Mouse (Mus musculus) kidney, postnatal 25 days (tissue): ENCODE data around the gene Gm19684.
A peak's percentile ranks its signal among the peaks of the same experiment; 100 is the strongest.
"Not testable (repeated sequence)": the region's sequence is repeated elsewhere in the genome, so short reads cannot be mapped to it uniquely, and the experiment has no call there.

Source experiments
- DNase-seq, 2 experiments: peaks; one replicate each; pipeline ENCODE4 v3.0.0; 2021; ENCODE audit warnings: mixed read lengths in 2 of 2

Gene Gm19684

DNA sequence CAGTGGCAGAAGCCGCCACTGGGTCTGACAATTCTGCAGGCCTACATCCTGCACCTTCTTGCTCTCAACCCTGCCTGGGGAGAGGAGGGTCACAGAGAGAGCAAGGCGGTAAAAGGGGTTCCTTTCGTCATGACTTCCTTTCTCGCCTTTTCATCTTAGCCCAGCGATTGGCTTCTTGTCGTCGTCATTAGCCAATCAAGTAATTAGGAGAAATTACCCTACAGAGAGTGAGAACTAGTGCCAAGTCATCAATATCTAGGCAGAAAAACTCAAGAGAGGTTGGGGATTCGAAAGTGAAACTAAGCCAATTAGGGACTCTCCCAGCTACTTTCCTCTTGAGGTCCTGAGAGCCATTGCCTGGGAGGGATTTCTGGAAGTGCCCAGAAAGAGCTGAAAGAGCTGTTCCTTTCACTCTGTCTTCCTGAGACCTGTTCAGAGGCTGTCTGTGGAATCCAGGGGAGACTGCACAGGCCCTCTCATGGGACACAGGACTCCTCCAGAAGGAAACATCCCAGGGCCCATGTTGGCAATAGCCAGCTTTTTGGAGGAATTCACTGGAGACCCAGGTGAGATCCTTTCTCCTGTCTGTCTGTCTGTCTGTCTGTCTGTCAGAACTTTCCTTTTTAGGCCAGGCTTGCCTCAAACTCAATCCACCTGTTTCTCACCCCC is at the start of gene Gm19684:
TSS of gene Gm19684 (plus strand) at position 327 of the 669 bp plus-strand sequence.
- peak; percentile 45 to 72 for DNase-seq

- not testable (repeated sequence) for DNase-seq
These were observed 39.6 kb upstream of the Gm19684 start for GRCm38 (mm10) chr17:36081901-36082300.

- not testable (repeated sequence) for DNase-seq
These were observed 38.8 kb upstream of the Gm19684 start for GRCm38 (mm10) chr17:36082519-36083232.

DNA sequence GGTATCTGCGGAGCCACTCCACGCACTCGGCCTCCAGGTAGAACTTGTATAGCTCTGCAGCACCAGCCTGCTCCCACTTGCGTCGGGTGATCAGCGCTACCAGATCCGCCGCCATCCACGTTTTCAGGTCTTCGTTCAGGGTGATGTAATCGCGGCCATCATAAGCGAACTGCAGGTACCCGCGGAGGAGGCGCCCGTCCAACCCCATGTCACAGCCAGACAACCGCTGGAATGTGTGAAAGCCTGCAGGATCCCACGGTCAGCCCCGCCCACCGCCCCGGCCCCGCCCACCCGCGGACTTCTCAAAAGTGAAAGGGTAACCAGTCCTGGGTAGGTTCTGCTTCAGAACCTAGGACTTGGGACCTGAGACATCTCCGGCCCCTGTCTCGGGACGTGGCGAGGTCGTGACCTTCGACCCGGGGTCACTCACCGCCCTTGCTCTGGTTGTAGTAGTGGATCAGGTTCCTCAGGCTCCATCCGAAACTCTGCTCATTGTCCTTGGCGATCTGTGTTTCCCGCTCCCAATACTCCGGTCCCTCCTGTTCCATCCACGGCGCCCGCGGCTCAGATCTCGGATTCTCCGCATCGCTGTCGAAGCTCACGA is 38.1 kb upstream of the Gm19684 start:
- peak; percentile 60 to 84 for DNase-seq

GRCm38 (mm10) chr17:36083870-36084451 is 37.5 kb upstream of the Gm19684 start:
- DNase-seq, result peak in 1 of 2 experiments; percentile 47

DNA sequence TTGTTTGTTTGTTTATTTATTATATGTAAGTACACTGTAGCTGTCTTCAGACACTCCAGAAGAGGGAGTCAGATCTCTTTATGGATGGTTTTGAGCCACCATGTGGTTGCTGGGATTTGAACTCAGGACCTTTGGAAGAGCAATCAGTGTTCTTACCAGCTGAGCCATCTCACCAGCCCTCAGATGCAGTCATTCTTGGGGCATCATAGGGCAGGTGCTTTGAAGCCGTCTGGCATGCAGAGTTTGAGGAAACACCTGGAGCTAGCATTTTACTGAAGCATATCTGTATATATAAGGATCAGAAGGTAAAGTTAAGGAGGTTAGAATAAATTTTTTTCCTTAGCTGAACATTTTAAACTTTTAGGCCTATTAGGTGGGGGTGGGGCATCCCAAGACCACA is 35.5 kb upstream of the Gm19684 start:
- not testable (repeated sequence) for DNase-seq

DNA sequence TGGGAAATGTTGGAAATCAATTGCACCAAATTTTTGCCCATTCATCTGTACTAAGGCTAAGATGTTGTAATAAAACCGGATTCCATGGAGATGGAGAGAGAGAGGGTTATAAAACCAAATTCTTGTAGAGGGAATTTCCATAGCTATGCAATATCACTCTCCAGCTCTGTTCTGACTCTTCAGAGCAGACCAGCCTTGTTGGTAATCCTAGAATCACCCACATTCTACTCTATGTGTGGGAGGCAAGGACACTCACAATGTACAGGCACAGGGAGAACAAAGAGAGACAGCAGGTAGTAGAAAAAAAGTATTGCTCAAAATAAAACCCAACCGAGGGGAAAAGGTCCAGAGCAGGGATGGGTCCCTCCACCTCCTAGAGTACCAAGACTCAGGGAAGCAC is 29.5 kb upstream of the Gm19684 start:
- not testable (repeated sequence) for DNase-seq

- DNase-seq, result not testable (repeated sequence)
These were observed 29.0 kb upstream of the Gm19684 start for GRCm38 (mm10) chr17:36092520-36092919.

DNA sequence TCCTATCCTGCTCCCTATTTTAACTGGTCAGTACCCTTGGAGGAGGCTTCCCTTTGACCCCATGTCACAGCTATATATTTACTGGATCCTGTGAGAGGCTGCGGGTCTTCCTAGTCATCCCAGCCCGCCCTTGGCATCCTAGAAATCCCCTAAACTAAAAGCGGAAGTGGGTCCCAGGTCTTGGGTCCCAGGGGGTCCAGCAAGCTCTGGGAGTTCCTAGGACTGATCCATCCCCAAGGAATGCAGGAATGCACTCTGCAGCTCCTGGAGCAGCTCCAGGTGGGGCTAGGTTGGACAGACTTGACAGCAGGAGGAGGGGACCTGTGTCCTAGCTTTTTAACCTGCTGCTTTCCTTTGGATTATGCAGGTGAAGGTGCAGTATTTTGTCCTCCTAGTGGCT is 27.5 kb upstream of the Gm19684 start:
- no peak for DNase-seq

GRCm38 (mm10) chr17:36099603-36100002 is 21.9 kb upstream of the Gm19684 start:
- not testable (repeated sequence) for DNase-seq

- DNase-seq, result peak; percentile 59 to 69
These were observed 19.4 kb upstream of the Gm19684 start for GRCm38 (mm10) chr17:36102091-36102490.

DNA sequence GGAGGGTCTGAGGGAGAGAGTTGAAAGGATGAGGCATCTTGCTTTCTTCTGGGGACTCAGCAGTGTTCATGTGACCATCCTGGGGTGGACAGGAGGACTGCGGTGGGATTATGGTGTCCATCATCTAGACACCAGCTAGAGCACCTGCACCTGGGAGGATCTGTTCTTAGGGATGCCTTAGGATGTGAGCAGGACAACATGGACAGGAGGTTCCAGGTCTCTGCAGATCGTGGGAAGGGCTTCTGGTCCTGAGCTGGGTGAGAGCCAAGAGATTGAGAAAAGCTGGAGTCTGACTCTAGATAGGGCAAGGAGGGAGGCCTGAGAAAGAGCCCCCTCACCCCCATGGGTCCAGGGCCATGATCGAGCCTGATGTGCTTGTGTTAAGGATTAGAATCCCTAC is 11.3 kb upstream of the Gm19684 start:
- not testable (repeated sequence) for DNase-seq

DNA sequence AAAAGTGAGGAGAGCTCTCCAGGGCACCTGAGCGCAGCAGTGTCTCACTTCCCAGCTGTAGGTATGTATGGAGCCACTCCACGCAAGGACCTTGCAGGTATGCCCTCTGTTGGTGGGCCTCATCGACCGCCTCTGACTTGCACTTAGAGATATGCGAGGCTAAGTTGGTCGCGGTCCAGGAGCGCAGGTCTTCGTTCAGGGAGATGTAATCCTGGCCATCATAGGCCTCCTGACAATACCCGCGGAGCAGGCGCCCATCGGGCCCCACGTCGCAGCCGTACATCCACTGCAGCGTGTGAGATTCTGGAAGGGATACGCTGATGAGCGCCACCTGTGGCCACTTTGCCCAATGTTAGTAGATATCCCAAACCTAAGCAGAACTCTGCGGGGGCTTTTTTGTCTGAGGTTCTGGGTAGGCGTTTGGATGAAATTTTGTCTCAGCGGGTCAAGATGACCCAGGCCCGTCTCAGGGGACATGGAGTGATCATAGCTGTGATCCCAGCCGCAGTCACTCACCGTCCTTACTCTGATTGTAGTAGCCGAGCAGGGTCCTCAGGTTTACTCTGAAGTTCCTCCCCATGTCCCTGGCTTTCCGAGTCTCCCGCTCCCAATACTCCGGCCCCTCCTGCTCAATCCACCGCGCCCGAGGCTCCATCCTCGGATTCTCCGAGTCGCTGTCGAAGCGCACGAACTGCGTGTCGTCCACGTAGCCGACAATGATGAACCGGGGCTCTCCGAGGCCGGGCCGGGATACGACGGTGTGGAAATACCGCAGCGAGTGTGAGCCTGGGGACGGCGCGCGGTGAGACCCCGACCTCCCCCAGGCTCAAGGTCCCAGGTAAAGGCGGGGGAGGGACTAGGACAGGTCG is 10.6 kb upstream of the Gm19684 start:
- DNase-seq, result peak; percentile 18 to 38

- DNase-seq, result peak; percentile 24 to 45
These were observed 10.0 kb upstream of the Gm19684 start for GRCm38 (mm10) chr17:36111510-36111868.

DNA sequence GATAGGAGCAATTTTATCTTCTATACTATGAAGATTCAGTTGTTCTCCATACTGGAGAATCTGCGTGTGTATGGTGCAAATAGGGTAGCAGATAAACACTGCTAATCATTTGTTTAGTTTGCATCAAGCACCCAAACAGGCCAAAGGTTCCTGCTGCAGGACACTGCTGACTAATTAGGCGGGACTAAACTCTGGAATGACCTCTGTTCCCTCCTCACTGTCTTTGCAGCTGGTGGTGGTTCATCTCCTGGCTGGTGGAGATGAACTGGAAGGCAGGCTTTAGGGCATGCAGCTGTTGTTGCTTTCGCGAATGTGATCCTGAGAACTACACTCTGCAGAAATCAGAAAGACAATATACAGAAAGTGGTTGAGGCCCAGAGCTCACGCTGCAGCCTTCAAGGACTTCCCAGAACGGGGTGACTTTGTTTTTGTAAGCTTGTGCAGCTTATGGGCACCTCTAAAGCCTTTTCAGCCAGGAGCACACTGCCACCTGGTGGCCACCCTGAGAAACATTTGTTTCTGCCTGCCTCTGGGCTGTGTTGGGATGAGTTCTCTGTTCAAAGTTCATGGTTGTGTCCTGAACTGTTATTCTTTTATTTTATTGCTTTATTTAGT is 7.4 kb upstream of the Gm19684 start:
- DNase-seq, result peak; percentile 34 to 47

GRCm38 (mm10) chr17:36116545-36116944 is 4.9 kb upstream of the Gm19684 start:
- DNase-seq, result not testable (repeated sequence)

DNA sequence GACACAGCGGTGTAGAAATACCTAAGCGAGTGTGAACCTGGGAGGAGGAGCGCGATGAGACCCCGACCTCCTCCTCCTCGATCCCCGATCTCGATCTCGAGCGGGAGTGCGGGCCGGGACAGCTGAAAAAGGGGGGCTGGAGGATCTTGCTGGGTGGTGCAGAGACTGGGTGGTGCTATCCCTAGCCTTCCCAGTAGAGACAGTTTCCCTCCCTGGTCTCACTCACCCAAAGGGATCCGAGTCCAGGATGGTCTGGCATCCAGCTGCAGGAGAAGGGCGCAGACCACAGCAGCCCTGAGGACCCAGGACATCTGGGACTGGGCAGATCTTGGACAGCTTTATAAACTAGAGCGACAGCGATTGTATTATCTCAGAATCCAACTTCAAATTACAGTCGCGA is 639 bp upstream of the Gm19684 start:
- not testable (repeated sequence) for DNase-seq

DNA sequence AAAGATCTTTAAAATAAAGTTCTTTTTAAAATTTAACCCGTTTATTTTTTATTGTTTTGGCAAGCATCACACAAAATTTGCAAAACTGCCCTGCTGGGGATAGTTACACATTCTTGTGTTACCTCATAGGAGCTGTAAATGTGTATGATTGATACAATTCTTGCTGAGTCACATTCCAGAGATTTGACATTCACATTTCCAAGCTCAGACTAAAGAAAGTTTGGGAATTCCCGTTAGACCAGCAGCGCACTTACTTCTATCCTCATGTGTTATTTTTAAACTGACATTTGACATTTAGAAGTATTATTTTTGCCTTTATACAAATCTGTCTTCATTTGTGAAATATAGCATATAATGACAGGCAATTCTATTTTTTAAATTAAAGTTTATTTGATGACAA is 2.6 kb downstream of the Gm19684 start:
- DNase-seq, result not testable (repeated sequence)

DNA sequence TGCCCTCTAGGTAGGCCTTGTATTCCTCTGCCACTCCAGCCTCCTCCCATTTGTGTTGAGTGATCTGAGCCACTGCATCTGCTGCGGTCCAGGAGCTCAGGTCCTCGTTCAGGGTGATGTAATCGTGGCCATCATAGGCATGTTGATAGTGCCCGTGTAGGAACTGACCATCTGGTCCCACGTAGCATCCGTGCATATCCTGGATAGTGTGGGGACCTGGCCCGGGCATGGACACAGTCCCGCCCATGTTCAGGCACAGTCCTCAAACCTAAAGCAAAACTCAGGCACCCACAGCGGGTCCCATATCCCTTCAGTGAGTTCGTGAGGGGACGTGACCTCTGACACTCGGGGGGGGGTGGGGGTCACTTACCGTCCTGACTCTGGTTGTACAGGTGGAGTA is 7.0 kb downstream of the Gm19684 start:
- not testable (repeated sequence) for DNase-seq

- peak; percentile 25 to 69 for DNase-seq
These were observed 7.7 kb downstream of the Gm19684 start, which contains the start of gene Gm7030 for GRCm38 (mm10) chr17:36128968-36129817. Gene Gm7030 (minus strand): TSS chr17:36129425.
